Mouse (Mus musculus) myocyte (in vitro differentiated cells): ENCODE measurements around the gene Usp5. TPM values are rescaled to one million over a fixed set of nuclear protein-coding genes. Genes with fewer than 3 reads are reported as not detected.
A peak's percentile ranks its signal among the peaks of the same experiment; 100 is the strongest.
"Not testable (repeated sequence)": the region's sequence is repeated elsewhere in the genome, so short reads cannot be mapped to it uniquely, and the experiment has no call there.

Experiments
- H3K27me3 ChIP-seq: one replicate; pipeline ENCODE4 v1.6.1; 2011; ENCODE audit not compliant: control insufficient read depth, insufficient read depth, insufficient read length
- H3K36me3 ChIP-seq: one replicate; pipeline ENCODE4 v1.6.1; 2011; ENCODE audit not compliant: control insufficient read depth, insufficient read depth
- H3K4me2 ChIP-seq: one replicate; pipeline ENCODE4 v1.6.1; 2011; ENCODE audit warnings: low read depth, control low read depth
- H3K4me3 ChIP-seq: one replicate; pipeline ENCODE4 v1.5.1; 2011; ENCODE audit warnings: mild to moderate bottlenecking, control low read depth, moderate library complexity
- H3K79me2 ChIP-seq: one replicate; pipeline ENCODE4 v1.6.1; 2011; ENCODE audit not compliant: control insufficient read depth, insufficient read depth
- H3ac ChIP-seq: one replicate; pipeline ENCODE4 v1.6.1; 2011; ENCODE audit not compliant: control insufficient read depth, insufficient read length
- CEBPB ChIP-seq: IDR thresholded peaks from 2 replicates; pipeline ENCODE4 v1.6.1; 2011; ENCODE audit warnings: mild to moderate bottlenecking, moderate library complexity; ENCODE audit not compliant: poor library complexity, insufficient read depth, severe bottlenecking
- E2F4 ChIP-seq: IDR thresholded peaks from one replicate; pipeline ENCODE4 v1.6.1; 2011; ENCODE audit warnings: mild to moderate bottlenecking, control low read depth, moderate library complexity; ENCODE audit not compliant: insufficient read depth
- MAX ChIP-seq: IDR thresholded peaks from one replicate; pipeline ENCODE4 v1.6.1; 2011; ENCODE audit warnings: low read depth, mild to moderate bottlenecking, control low read depth
- MYOD1 ChIP-seq, 3 experiments: IDR thresholded peaks; one replicate each; pipeline ENCODE4 v1.6.1; 2011; ENCODE audit warnings: control low read depth in 2 of 3, low read depth in 2 of 3, mild to moderate bottlenecking in 2 of 3, moderate library complexity in 1 of 3; ENCODE audit not compliant: insufficient read length in 2 of 3, control insufficient read depth in 1 of 3
- MYOG ChIP-seq, 3 experiments: IDR thresholded peaks; one replicate each; pipeline ENCODE4 v1.6.1; 2011; ENCODE audit warnings: control low read depth in 2 of 3, low read depth in 2 of 3, mild to moderate bottlenecking in 2 of 3; ENCODE audit not compliant: insufficient read length in 2 of 3, control insufficient read depth in 1 of 3, insufficient read depth in 1 of 3
- POLR2A ChIP-seq: IDR thresholded peaks from one replicate; pipeline ENCODE4 v1.6.1; 2011; ENCODE audit warnings: low read depth, mild to moderate bottlenecking, control low read depth, moderate library complexity; ENCODE audit not compliant: insufficient read length
- POLR2AphosphoS2 ChIP-seq: IDR thresholded peaks from one replicate; pipeline ENCODE4 v1.6.1; 2011; ENCODE audit warnings: low read depth, control low read depth; ENCODE audit not compliant: insufficient read length
- REST ChIP-seq: IDR thresholded peaks from one replicate; pipeline ENCODE4 v1.6.1; 2011; ENCODE audit warnings: mild to moderate bottlenecking, control low read depth, moderate library complexity; ENCODE audit not compliant: insufficient read depth, insufficient read length
- SRF ChIP-seq: IDR thresholded peaks from one replicate; pipeline ENCODE4 v1.6.1; 2011; ENCODE audit warnings: low read depth; ENCODE audit not compliant: control insufficient read depth, insufficient read length
- TCF12 ChIP-seq: IDR thresholded peaks from one replicate; pipeline ENCODE4 v1.6.1; 2011; ENCODE audit warnings: mild to moderate bottlenecking, control low read depth; ENCODE audit not compliant: poor library complexity, insufficient read depth, severe bottlenecking
- TCF3 ChIP-seq: IDR thresholded peaks from one replicate; pipeline ENCODE4 v1.6.1; 2011; ENCODE audit warnings: low read depth, control low read depth; ENCODE audit not compliant: insufficient read length
- USF1 ChIP-seq: IDR thresholded peaks from one replicate; pipeline ENCODE4 v1.6.1; 2011; ENCODE audit warnings: low read depth, mild to moderate bottlenecking, control low read depth, moderate library complexity
- polyA plus RNA-seq: library from polyadenylated mRNA; unstranded; fragments of >200 nt; fragmentation: generic; extraction: Trizol; gene quantifications from one replicate; pipeline ENCODE4 v1.2.1, GENCODE M21; 2012; ENCODE audit warnings: missing spikeins

Gene Usp5
- polyA plus RNA-seq, 1 experiment, result 123 TPM

DNA sequence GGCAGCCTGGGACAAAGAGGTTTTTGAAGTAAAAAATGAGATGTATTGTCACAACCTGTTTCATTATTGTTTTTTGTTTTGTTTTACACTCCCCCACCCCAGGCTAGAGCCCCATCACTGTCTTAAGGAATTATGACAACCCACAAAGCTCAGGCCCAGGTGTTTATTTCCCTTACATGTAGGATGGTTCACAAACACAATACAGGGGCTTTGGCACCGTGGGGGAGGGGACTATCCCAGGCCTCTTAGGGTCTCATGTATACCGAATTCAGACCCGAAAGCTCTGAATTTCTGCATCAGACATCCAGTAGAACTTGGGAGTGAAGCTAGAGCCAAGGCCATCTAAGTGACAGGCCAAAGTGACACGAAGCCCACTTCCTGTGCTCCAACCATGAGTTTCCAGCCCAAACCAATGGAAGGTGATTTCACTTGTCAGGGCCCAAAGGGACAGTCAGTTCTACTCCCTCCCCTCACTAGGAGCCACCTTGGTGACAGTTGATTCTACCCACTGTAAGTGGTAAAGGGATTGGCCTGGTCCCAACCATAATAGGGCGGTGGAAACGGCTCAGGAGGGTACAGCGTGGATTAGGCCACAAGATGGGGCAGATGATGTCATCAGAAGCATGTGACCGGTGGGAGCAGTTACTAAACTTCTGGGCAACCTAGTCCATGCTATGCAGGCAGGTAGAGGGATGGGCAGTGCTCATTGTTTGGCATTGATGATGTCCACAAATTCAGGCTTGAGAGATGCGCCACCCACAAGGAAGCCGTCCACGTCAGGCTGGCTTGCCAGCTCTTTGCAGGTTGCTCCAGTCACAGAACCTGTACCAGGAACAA is 18.5 kb downstream of the Usp5 start:
- H3ac ChIP-seq, H3K27me3 ChIP-seq, H3K36me3 ChIP-seq: not testable (repeated sequence)
- H3K4me2 ChIP-seq, result peak overlapping the region; percentile 92
- TF ChIP-seq POLR2AphosphoS2, result peak; percentile 39
- TF ChIP-seq POLR2A, result peak; percentile 26
- peak; percentile 8 for TF ChIP-seq USF1
- peak overlapping the region; percentile 81 for H3K4me3 ChIP-seq
- H3K79me2 ChIP-seq, result peaks cover 29% of the 10 kb centered on the region

DNA sequence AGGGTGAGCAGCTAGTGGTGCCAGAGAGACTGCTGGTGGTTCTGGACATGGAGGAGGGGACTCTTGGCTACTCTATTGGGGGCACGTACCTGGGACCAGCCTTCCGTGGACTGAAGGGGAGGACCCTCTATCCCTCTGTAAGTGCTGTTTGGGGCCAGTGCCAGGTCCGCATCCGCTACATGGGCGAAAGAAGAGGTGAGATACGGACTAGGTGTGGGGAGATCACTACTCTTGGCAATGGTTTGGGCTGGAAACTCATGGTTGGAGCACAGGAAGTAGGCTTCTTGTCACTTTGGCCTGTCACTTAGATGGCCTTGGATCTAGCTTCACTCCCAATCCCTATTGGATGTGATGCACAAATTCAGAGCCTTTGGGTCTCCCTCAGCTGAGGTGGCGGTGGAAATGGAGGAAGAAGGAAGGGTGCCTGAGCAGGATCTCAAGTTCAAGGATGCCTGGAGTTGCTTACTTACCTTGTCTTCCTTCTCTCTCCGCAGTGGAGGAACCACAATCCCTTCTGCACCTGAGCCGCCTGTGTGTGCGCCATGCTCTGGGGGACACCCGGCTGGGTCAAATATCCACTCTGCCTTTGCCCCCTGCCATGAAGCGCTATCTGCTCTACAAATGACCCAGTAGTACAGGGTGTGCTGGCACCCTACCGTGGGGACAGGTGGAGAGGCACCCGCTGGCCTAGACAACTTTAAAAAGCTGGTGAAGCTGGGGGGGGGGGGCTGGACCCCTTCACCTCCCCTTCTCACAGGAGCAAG is 19.3 kb downstream of the Usp5 start:
- TF ChIP-seq TCF12, result no peak
- TF ChIP-seq MYOG (IDR thresholded peaks at IDR 0.05; ENCODE audit: control insufficient read depth in 1 of 3, insufficient read depth in 1 of 3, insufficient read length in 2 of 3, low read depth in 2 of 3), result no peak
- no peak for TF ChIP-seq CEBPB
- peak; percentile 85 for TF ChIP-seq POLR2AphosphoS2
- TF ChIP-seq USF1, result no peak
- TF ChIP-seq POLR2A, result peak; percentile 49
- TF ChIP-seq MAX, result no peak
- TF ChIP-seq TCF3, result no peak
- TF ChIP-seq SRF, result no peak
- no peak for TF ChIP-seq E2F4
- no peak for TF ChIP-seq MYOD1 (IDR thresholded peaks at IDR 0.05; ENCODE audit: control insufficient read depth in 1 of 3, insufficient read length in 2 of 3, low read depth in 2 of 3)
- no peak for TF ChIP-seq REST
- peaks cover 29% of the 10 kb centered on the region for H3K79me2 ChIP-seq
- no peaks in the 10 kb centered on the region for H3K27me3 ChIP-seq
- peak overlapping the region; percentile 16 for H3ac ChIP-seq
- H3K4me2 ChIP-seq, result peak overlapping the region; percentile 92
- H3K36me3 ChIP-seq, result peaks cover 6% of the 10 kb centered on the region
- H3K4me3 ChIP-seq, result peak overlapping the region; percentile 81

DNA sequence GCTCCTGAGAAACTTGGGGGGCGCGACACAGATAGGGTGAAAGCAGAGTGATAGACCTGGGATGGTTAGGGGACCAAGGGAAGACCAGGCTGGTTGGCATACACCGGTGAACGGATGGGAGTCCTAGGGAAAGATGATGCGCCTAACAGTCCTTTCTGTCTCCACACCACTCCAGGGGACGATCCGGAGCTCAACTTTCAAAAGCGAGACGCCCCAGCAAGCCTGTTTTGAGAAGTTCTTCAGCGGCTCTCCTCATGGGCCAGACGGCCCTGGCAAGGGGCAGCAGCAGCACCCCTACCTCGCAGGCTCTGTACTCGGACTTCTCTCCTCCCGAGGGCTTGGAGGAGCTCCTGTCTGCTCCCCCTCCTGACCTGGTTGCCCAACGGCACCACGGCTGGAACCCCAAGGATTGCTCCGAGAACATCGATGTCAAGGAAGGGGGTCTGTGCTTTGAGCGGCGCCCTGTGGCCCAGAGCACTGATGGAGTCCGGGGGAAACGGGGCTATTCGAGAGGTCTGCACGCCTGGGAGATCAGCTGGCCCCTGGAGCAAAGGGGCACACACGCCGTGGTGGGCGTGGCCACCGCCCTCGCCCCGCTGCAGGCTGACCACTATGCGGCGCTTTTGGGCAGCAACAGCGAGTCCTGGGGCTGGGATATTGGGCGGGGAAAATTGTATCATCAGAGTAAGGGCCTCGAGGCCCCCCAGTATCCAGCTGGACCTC is 20.1 kb downstream of the Usp5 start:
- H3K4me3 ChIP-seq, result peak overlapping the region; percentile 81
- peak overlapping the region; percentile 92 for H3K4me2 ChIP-seq
- peaks cover 29% of the 10 kb centered on the region for H3K79me2 ChIP-seq
- H3K36me3 ChIP-seq, result peaks cover 6% of the 10 kb centered on the region
- TF ChIP-seq TCF3 (no peak), POLR2AphosphoS2 (peak; percentile 85), MYOD1 (IDR thresholded peaks at IDR 0.05; ENCODE audit: control insufficient read depth in 1 of 3, insufficient read length in 2 of 3, low read depth in 2 of 3) (peak in 2 of 3 experiments; percentile 21 to 46), MYOG (IDR thresholded peaks at IDR 0.05; ENCODE audit: control insufficient read depth in 1 of 3, insufficient read depth in 1 of 3, insufficient read length in 2 of 3, low read depth in 2 of 3) (peak in 2 of 3 experiments; percentile 30 to 69), POLR2A (peak; percentile 63), USF1 (no peak)
- peak overlapping the region; percentile 16 for H3ac ChIP-seq
- H3K27me3 ChIP-seq, result no peaks in the 10 kb centered on the region

DNA sequence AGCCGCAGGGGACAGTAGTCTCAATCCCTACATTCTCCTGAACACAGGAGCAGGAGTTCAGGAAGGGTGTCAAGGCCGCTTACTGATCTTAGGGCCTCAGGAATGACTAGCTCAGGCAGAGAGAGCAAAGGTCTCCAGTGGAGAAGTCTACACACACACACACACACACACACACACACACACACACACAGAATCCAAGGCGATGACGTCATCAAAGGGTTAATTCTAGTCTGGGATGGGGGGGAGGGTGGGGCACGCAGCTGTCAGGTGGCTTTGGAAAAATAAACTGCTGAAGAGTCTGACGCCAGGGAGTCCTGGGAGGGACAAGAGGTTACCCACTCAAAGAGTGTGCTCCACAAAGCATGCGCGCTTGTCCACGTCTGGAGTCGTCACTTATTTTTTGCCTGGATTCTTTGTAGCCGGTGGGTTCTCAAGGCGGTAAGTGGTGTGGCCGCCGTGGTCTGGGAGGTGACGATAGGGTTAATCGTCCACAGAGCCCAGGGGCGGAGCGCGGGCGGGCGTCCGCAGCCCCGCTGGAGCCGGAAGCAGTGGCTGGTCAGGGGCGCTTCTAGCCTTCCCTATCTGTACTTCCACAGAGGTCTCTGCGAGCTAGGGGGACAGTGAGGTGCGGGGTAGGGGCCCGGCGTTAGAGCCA is 20.8 kb downstream of the Usp5 start, which contains the start of gene Spsb2:
TSS of gene Spsb2 (plus strand) at position 304 of the 655 bp plus-strand sequence.
- Histone ChIP-seq H3K36me3 (peaks cover 6% of the 10 kb centered on the region), H3K4me2 (peak within 1 kb of the TSS; percentile 92), H3K79me2 (peaks cover 25% of the 10 kb centered on the region), H3K27me3 (no peaks in the 10 kb centered on the region), H3K4me3 (peak within 1 kb of the TSS; percentile 81), H3ac (peak within 1 kb of the TSS; percentile 16)
- peak in 1 of 3 experiments; percentile 70 for TF ChIP-seq MYOG (IDR thresholded peaks at IDR 0.05; ENCODE audit: control insufficient read depth in 1 of 3, insufficient read depth in 1 of 3, insufficient read length in 2 of 3, low read depth in 2 of 3)
- no peak for TF ChIP-seq CEBPB
- no peak for TF ChIP-seq USF1
- TF ChIP-seq SRF, result no peak
- no peak for TF ChIP-seq TCF12
- peak; percentile 72 for TF ChIP-seq POLR2AphosphoS2
- peak; percentile 12 to 59 (median 40) for TF ChIP-seq MYOD1 (IDR thresholded peaks at IDR 0.05; ENCODE audit: control insufficient read depth in 1 of 3, insufficient read length in 2 of 3, low read depth in 2 of 3)
- TF ChIP-seq MAX, result no peak
- TF ChIP-seq TCF3, result no peak
- peak; percentile 59 for TF ChIP-seq POLR2A
- no peak for TF ChIP-seq REST
- TF ChIP-seq E2F4, result no peak
